Mouse (Mus musculus) frontal cortex, adult 2 months (tissue): ENCODE data around the gene Hsp90ab1. TPM values are rescaled to one million over a fixed set of nuclear protein-coding genes. Genes with fewer than 3 reads are reported as not detected.

Experiments
- DNase-seq, 2 experiments: peaks; one replicate each; pipeline ENCODE4 v3.0.0; 2022; ENCODE audit warnings: low spot score in 1 of 2; ENCODE audit errors: extremely low spot score in 1 of 2
- polyA plus RNA-seq: library from polyadenylated mRNA; depleted of rRNA; stranded (reverse); fragments of >200 nt; gene quantifications from 2 replicates; pipeline ENCODE4 v1.2.3, GENCODE M21; 2012; rRNA removed

Hsp90ab1 gene
- polyA plus RNA-seq: 952 and 985 TPM in 2 replicates

DNA sequence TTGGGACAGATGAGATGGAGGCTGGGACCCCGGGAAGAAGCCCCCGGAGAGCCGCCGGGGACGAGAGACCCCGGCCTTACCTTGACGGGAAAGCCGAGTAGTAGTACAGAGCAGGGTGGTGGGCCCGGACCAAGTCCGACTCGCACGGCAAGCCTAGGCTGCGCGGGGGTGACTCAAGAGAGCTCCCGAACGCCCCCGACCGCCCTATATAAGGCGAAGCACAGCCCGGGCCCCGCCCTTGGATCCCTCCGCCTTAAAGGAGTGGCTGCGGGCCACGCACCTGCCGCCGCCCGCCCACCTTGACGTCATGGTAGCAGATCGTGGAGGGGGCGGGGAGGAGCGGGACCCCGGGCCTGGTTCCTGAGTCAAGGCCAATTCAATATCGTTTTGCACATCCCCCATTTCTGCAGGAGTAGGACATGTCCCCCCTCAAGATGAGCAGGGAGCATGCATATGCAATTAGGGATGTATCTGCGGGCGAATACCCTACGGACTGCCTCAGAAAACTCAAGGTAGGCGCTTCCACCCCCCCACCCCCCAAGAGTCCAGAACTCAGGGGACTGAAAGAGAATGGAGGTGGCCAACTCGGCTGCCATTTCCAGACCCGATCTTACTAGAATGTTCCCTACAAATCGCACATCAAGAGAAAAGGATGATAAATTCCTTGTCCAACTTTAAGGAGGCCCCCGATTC, at the start of gene Hsp90ab1:
Hsp90ab1 (minus strand) TSS at position 185 of the 693 bp plus-strand sequence.
- peak; percentile 96 to 100 for DNase-seq

DNA sequence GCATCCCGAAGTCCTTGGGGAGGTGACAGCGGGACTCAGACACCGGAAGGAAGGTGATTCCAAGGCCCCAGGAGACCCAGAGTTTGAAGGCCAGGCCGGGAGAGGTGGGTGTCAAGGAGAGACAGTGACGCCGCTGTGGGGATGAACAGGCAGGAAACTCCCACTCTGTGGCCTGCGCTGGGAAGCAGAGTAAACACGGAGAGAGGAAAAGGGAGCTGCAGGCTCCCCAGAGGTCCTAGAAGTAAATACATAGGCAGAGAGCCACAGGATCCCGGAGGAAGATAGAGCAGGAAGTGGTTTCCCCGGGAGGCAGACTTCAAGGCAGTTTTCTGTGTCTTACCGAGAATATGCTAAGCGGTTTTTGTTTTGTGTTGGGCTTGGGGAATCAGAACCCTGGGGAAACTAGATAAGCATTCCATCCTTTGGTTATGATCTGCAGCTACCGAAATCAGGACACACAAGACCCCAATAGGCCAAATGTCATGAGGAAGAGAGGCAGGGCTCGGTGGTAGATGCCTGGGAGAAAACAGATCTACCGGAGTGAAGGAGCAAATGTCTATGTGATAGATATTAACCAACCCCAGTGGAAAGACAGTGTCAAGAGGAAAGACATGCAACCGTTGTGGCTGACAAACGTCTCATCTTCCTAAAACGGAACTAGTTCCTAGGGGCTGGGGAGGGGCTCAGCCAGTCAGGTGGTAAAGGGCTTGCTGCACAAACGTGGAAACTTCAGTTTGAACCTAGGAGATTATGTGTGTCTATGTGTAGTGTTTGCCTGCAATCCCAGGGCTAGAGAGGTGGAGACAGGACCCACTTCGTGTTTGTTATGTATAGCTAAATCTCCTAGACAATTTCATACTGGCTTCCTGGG, 46.5 kb upstream of the Hsp90ab1 start:
- no peak for DNase-seq

DNA sequence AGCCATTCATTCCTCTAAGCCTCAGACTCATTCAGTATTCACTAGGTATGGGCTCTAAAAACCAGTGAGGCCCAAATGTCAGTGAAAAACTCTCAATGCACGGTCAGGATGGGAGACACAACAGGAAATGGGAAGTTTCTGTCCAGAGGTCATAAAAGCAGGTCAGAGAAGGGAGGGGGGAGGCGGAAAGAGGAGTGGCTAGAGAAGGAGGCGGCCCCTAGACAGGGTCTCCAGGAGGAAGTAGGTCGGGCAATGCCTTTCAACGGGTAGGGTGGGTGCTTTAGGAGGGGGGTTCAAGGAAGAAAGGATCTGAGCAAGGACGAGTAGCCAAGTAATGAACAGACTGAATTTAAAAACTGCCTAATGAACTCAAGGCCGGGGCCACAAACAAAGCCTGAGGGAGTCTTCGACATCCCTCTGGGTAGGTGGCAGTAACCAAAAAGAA, 45.9 kb upstream of the Hsp90ab1 start:
- no peak for DNase-seq

DNA sequence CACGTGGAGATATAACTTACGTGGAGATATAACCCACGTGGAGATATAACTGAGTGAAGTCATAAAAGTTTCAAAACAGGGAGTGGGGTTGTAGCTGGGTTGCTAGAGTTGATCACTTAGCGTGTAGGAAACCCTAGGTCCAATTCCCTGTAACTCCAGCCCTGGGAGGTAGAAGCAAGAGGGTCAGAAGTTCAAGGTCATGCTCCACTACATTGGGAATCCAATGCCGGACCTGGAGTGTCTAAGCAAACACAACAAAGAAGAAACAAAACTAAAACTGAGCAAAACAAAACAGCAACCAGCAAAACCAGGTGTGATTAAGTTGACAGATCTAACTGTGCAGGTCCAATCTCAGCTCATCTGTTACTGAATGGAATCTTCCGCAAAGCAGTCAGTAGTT, 44.6 kb upstream of the Hsp90ab1 start:
- DNase-seq: no peak

DNA sequence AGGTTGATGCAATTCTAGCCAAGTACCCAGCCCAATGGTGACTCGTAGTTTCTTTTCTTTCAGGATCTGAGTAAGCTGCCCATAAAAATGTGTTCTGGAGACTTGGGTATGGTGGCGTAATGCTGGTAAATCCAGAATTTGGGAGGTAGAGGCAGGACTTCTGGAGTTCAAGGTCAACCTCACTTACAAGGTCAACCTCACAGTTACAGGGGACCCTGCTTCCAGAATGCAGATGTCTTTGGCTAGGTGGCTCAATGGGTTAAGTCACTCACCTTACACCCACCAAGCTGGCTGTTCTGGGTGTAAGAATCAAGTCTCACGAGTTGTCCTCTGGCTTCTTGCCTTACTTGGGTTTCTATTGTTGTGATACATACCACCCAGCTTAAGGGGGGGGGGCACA, 43.6 kb upstream of the Hsp90ab1 start:
- DNase-seq: no peak

DNA sequence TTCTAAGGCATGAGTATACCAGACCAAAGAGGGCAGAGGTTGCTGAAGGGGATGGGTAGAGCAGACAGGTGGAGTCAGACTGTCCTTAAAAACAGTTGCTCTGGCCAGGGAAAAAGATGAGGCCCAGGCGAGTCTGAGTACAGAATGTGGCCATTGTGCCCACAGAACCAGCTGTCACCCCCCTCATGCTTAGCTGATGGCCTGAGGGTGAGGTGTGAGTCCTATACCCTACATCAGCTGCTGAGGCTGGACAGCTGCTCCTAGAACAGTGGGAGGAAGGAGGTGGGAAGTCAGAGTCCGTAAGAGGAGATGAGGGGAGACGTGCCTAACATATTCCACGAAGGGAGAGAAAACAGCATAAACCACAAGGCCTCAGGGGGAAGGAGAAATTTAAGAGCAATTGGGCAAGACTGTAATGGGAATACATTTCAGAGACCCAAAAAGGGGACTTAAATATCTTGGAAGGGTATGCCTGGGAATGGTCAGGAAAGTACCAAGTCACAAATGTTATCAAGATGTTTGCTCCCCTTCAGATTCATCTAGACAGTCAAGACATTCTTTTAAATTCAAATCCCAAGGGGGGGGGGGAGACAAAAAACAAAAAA, 43.1 kb upstream of the Hsp90ab1 start:
- DNase-seq: no peak

DNA sequence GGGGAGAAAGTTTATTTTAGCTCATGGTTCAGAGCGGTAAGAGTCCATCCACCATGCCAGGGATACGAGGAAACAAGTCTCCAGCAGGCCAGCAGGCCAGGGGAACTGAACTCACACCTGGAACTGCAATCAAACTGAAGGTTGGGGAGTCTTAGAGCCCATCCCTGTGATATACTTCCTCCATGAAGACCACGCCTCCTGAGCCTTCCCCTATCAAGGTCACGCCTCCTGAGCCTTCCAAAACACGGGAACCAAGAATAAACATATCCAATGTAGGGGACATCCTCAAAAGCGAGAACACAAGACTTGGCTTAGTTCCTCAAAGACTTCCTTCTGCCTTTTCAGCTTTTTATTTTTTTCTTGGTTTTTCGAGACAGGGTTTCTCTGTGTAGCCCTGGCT, 39.9 kb upstream of the Hsp90ab1 start:
- no peak for DNase-seq

DNA sequence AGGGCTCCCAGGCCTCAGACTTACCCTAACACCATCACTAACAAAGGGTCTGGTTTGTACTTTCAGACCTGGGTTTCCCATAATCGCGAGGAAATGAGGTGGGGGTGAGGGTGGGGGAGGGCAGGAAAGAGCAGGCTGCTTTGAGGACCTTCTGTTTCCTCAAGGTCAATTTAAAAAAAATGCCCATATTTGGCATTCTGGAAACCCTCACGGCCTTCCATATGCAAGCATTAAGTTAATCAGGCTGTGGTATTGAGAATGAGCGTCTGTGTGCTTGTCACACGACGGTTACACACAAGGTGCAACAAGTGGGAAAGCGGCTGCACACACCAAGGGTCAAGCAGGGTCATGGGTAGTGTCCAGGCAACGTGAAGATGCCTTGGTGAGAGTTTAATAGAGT, 38.9 kb upstream of the Hsp90ab1 start:
- no peak for DNase-seq

DNA sequence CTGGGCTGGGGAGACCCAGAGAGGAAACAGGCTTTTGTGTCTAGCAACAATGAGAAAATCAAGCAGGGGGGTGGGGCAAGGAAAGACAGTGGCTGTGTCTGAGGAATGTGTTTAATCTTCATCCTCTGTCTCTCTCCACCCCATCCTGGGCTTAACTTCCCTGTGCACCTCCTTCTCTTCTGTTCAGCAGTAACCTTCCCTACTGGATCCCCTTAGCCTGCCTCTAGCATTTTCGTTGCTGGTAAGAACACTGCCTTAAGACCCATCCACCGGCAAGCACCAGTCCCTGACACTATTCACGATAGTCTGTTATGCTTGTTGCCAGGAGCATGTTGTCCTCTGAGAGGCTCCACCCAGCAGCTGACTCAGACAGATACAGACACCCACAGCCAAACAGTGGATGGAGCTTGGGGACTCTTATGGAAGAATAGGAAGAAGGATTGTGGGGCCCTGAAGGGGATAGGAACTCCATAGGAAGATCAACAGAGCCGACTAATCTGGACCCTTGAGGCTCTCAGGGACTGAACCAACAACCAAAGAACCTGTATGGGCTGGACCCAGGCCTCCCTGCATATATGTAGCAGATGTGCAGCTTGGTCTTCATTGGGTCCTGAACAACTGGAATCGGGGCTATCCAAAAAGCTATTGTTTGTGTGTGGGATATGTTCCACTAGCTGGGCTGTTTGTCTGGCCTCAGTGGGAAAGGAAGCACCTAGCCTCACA, 37.2 kb upstream of the Hsp90ab1 start:
- no peak for DNase-seq

DNA sequence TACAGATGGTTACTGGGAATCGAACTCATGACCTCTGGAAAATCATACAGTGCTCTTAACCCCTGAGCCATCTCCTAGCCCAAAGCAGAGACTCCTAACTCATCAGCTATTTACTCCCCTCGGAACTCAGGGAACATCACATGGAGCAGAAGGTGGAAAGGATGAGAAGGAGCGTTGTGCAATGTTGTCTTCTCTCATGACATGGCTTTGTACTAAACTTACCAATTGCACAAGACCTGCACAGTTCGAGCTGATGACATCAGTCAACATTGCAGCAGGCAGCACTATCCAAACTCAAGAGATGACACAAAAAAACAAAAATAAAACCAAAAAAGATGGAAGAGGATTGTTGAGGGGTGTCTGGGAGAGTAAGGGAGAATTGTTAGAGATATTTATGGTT, 35.3 kb upstream of the Hsp90ab1 start:
- DNase-seq: no peak

DNA sequence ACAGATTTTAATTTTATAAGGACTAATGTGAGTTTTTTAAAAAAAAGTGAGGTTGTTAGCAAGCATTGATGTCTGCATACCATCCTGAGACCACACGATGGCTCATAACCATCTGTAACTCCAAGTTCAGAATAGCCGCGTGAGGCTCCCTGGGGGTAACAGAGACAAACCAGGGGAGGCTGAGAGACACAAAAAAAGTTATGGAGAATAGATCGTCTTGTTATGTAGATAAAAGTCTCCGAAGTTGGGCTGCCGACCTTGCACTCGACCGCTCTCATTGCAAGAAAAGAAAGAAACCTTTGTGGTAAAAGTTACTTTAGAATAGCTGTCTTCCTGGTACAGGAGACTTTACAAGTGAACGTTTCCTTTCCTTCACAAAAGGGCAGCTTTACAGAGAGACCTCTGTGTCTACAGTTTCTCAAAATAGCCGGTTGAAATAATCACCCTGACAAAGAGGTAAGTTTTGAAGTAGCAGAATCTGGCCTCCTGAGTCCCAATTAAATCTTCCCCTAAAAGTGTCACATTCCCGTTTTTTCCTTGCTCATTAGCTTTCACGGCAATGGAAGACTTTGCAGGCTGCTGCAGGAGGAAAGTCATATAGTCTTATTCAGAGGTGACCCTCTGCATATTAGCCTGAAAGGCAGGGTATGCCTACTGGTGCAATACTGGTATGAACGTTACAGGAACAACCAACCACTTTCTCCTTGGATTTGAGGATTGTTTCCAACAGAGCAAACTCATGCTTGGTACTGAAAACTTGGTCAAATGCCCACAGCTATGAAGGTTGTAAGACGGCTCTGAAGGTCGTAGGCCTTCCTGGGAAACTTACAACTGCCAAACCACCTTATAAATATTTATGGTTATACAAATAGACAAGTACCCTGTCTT, 34.2 kb upstream of the Hsp90ab1 start:
- no peak for DNase-seq

DNA sequence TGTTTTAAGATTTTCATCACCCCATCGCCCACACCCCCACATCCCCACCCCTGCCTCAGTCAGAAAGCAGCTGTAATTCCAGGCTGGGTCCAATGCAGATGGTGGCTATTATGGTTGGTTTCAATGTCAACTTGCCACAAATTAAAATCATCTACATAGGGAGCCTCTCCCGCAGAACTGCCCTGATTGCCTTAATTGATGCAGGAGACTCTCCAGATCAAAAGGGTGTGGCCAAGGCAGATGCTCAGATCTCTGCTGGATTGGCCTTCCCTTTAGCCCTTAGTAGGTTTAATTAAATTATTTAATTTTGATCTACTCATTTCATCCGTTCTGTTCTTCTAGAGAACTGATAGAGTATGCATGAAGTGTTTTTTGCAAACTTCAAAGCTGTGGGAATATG, 29.9 kb upstream of the Hsp90ab1 start:
- DNase-seq: no peak

DNA sequence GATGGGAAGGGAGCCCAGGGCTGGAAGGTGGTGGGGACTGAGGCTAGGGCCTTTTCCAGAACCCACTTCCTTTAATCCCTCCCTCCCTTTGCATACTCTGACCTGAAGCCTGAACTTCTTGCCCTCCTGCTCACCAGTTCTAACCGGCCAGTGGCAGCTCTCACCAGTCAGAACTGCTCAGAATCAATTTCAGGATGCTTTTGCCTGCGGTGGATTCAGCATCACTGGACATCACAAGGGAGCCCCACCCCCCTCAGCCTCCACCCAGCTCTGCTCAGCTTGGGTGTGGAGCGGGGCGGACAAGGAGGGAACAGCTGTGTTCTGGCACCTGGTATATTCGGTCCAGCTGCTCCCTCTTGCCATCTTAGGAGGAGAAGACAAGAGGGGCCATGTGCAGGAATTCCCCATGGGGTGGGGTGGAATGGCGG, 28.8 kb upstream of the Hsp90ab1 start, which contains the start of gene Mymx:
Mymx (minus strand) TSS at position 226 of the 428 bp plus-strand sequence.
- no peak for DNase-seq

DNA sequence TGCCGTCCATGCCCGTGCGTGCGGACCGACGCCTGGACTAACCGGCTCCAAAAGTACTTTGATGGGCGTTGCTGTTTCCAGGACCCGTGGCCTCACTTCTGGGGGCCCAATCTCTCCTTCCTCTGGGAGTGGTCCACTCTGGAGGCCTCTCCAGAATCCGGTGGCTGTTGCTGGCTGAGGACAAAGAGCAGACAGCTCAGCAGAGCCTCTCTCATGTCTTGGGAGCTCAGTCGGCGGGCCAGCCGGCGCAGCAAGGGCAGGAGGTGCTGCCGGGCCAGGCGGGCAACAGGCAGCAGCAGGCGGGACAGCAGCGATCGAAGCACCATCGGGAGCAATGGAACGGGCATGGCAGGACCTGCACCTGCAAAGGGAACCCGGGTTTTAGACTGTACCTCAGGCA, 28.3 kb upstream of the Hsp90ab1 start:
- DNase-seq: no peak

DNA sequence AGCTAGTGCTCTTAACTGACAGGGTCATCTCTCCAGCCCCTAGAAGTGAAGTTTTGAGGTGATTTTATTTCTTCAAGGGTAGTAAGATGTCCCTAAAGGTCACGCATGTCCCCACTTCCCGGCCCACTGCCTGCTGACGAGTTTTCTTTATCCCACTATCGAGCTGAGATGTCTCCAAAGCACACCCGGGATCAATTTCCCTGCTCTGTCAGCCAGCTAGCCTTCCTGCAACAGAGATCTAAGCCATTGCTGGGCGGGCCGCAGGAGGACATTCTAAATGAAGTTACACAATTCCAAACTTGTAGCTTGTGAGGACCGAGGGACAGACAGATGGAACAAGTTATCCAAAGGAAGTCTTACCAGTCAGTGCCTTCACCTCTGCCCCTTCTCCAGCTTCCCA, 27.2 kb upstream of the Hsp90ab1 start:
- DNase-seq: no peak

DNA sequence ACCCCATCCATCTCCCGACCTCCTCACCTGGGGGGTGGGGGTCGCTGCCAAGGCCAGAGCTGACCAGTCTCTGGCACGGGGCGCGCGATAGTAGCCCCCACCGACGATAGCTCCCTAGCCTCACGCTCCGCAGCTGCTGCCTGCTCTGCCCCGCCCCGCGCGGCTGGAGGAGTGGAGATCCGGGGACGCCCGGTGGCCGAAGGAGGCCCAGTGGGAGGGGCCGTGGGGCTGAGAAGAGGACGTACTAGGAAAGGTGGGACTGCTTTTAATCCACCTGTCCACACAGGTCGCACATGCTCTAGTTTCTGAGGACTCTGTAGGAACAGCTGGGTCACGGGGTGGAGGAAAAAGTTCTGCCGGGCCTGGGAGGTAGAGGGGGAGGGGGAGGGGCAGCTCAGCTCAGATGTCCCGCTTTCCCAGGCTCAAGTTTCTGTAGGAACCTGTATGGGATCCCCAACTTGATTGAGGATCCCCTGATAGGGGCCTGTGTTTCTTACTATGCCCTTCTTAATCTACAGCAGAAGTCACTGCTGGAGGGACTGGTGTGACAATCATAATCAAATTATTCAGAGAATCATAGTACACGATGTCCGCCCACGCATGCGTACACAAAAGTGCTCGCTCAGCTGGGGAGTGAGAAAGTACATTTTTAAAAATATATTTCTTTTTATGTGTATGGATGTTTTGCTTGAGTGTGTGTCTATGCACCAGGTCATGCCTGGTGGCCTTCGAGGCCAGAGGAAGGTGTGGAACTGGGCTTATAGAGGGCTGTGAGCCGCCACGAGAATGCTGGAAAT, 26.6 kb upstream of the Hsp90ab1 start, which contains the start of gene Slc29a1:
Slc29a1 (minus strand) TSS at position 161 of the 797 bp plus-strand sequence.
- DNase-seq: no peak

DNA sequence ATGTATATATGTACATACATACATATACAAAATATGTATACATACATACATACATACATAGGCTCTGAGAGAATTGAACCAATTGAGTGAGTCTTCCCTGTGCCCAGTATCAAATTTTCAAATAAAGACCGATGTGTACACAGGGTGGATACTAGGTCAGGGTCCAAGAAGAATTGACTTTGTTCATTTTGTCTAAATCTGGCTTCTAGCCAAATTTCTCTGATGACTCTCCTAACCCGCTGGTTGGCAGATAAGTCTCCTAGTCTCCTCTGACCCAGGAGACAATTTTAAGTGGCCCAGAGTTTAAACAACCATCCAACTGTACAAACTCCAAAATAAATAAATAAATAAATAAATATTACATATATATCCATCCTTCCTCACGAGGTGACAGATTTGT, 25.8 kb upstream of the Hsp90ab1 start:
- no peak for DNase-seq

DNA sequence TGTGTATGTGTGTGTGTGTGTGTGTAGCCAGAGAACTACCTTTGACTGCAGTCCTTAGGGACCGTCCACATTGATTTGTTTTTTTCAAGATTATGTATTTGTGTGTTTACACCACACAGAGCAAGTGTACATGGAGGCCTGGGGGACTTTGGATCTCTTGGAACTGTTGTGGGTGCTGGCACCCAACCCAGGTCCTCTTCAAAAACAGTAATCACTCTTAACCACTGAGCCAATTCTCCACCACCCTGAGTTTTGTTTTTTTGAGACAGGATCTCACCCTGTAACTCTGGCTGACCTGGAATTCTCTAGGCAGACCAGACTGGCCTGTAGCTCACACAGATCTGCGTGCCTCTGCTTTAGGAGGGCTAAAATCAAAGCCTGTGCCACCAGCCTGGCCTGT, 25.3 kb upstream of the Hsp90ab1 start:
- DNase-seq: no peak

DNA sequence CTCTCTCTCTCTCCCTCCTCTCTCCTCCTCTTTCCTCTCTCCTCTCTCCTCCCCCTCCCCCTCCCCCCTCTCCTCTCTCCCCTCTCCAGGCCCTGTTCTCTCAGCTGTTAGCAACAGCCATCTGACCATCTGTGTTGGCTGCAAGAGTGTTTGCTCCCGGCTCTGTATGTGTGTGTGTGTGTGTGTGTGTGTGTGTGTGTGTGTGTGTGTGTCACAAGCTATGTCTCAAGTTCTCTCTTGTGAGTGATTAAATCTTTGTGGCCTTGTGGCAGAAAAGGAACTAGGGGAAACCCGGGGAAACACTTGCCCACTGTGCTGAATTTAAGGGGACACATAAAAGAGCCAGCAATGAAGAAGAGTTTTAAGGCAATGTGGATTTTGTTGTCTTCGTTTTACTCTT, 24.7 kb upstream of the Hsp90ab1 start:
- DNase-seq: no peak
